Mouse (Mus musculus) urinary bladder, postnatal 25 days (tissue): ENCODE measurements around the gene Vezt.

Source experiments
- DNase-seq: peaks from one replicate; pipeline ENCODE4 v3.0.0; 2022; ENCODE audit warnings: low spot score

The Vezt gene

GRCm38 (mm10) chr10:93950991-93951390 is 84.6 kb downstream of the Vezt start:
- DNase-seq: no peak

- no peak for DNase-seq
These were observed 85.7 kb downstream of the Vezt start for GRCm38 (mm10) chr10:93949921-93950320.

DNA sequence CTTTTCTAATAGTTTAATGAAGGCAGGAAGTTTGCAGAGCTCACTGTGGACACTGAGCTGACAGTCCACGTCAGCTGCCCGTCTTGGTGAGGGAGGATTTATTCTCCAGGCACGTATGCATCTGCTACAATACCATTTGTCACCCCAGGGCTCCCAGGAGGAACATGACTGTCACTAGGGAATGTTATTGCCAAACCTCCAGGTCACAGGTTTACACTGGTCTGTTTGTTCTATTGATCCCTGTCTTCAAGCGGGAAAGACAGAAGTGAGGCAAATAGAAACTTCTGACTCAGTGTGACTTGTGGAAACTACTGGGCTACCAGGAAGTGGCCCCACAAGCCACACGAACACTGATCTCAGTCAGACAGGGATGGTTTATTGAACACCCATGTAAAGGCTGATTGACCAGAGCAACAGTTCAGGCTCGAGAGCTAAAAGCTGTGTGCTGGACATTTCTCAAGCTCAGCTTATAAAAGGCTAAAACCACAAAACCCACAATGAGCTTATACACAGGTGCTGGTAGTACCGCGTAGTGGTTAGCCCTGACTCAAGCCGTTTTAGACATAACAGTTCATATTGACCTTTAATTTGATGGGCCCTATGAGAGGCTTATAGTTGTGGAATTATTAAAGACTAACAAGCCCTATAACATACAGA is 89.6 kb downstream of the Vezt start:
- DNase-seq: no peak

DNA sequence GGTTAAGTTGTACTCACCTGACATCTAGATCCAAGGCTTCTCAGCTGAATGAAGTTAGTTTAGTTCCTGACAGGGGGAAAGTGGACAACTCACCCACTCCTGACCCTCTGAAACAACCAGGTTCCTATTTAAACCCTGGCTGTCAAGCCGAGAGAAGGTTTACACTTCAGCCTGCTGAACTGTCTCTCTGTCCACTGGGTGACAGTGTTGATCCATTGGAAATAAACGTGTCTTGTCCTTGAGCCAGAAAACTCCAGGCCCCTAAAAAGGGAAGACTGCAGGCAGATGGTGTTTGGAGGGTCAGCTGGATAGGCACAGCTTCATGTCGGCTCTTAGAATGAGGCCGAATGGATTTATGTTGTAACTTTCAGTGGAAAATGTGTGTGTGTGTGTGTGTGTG is 90.3 kb downstream of the Vezt start:
- DNase-seq: no peak

DNA sequence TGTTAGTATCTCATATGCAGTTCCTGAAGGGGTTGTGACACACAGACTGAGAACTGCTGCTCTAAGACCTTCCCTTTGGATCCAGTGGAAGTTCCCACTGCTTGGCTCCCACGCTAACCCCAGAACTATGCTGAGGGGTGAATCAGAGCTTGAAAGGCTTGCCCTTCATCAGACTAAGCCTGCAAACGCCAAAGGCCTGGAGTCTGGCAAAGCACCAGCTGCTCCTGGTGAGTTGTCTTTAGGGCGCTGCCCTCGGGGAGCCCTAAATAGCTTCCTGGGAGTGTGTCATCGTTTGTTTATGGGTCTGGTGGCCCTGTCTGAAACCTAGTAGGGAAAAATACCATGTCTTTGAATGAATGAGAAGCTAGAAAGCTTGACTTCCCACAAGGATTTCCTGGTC is 91.4 kb downstream of the Vezt start:
- DNase-seq: peak; percentile 10

DNA sequence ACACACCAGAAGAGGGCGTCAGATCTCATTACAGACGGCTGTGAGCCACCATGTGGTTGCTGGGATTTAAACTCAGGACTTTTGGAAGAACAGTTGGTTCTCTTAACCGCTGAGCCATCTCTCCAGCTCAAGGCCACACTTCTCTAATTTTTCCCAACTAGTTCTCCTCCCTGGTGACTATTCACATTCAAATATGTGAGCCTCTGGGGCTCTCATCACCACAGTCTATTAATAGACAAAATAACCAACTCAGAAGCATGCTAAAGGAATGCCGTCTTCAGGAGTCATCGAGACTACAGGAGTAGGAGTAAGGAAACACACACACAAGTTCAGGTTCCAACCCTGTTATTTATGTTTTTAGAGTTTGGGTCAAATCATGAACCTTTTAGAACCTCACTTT is 95.3 kb downstream of the Vezt start:
- no peak for DNase-seq

- DNase-seq: no peak
These were observed 95.9 kb downstream of the Vezt start for GRCm38 (mm10) chr10:93939676-93940075.

DNA sequence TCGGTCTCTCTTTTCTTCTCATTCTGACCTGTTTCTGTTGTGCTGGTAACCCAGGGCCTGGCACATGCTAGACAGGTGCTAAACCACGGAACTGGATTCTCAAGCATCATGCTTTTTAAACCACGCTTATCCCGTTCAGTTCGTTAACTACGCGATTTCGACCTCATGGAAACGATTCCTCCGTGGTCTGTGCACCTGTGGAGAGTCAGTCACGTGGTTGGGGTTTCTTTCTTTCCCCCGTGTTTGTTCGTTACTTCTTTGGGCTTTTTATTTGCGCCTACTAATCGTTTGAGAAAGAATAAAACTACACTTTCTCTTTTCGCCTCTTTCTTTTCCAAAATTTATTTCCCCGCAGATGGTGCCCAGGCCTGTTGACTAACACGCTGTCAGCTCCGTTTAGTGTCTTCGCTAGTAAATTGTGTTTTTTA is 96.8 kb downstream of the Vezt start:
- no peak for DNase-seq

GRCm38 (mm10) chr10:93933980-93934379 is 101.6 kb downstream of the Vezt start:
- DNase-seq: peak; percentile 15

DNA sequence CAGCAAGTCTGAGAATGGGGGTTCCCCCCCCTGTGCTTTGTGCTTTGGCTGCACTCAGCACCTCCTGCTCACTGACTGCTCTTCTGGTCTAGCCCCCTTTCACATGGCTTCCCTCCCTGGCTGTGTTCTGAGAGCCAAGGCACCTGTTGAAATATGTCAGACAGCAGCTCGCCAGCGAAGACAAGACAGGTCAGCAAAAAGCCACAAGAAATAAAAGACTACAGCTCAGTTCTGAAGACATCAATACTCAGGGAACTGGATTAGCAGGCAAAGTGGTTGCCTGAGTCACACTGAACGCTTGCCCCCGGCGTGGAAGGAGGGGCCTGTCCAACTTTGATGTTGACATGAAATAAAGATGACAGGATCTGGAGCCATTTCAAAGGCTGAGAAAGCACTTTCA is 102.8 kb downstream of the Vezt start:
- no peak for DNase-seq

DNA sequence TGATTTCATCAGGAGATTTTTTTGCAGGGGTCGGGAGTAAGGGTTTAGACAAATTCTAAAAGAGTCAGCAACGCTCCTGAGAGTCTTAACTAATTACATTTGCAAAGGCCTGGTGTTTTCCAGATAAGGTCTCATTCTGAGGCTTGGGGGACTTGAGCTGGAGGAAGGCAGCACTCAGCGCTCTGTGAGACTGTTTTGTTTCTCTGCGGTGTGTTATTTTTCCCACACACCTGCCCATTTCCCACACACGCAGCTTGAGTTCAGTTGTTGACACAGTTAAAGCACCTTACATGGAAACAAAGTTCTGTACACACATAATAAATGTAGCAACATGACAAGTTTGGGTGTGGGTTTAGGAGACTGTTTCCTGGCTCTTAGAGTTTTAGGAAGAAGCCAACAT is 103.6 kb downstream of the Vezt start:
- DNase-seq: no peak

GRCm38 (mm10) chr10:93931431-93931830 is 104.2 kb downstream of the Vezt start:
- no peak for DNase-seq

GRCm38 (mm10) chr10:93930236-93930824 is 105.3 kb downstream of the Vezt start:
- DNase-seq: no peak

DNA sequence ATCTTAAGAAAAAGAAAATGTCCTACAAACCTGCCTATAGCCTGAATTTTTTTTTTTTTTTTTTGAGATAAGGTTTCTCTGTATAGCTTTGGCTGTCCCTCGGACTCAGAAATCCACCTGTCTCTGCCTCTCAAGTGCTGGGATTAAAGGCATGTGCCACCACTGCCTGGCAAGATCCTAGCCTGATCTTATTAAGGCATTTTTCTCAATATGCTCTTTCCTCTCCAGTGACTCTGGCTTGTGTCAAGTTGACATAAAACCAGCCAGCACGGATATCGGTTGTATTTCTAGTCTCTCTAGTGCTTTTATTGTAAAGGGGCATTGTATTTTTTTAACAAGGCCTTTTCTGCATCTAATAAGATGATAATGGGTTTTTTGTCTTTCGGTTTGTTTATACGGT is 111.0 kb downstream of the Vezt start:
- DNase-seq: no peak

DNA sequence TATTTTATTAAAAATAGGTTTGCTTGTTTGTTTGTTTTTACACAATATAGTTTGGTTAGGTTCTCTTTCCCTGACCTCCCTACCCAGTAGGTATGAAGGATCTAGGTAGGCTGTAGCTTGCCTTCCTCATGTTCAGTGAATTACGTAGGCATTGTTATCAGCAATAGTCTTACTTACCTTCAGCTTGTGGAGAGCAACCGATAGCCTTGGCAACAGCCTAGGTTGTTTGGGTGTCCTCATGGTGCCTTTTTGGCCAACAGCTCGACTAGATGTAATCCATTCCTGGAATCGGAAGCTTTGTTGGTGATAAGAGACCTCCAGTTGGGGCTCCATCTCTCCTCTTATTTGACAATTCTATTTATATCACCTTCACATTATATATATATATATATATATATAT is 114.5 kb downstream of the Vezt start:
- no peak for DNase-seq

DNA sequence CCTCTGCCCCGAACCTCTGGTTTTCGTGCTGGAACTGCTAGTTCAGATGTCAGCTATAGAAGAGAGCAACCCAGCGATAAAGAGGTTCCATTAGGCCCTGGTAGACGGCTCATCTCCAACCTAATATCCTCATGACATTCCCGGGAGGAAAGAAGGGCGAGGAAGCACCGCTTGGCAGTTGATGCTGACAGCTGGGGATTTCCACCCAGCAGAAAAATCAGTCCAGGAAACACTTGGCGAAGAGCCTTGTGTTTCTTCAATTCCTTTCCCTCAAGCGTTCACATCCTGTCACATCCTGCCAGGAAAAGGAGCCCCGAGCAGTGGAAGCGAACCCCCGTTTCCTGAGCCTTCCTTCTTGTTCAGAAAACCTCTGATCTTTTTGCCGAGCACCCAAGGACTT is 116.4 kb downstream of the Vezt start:
- DNase-seq: no peak

DNA sequence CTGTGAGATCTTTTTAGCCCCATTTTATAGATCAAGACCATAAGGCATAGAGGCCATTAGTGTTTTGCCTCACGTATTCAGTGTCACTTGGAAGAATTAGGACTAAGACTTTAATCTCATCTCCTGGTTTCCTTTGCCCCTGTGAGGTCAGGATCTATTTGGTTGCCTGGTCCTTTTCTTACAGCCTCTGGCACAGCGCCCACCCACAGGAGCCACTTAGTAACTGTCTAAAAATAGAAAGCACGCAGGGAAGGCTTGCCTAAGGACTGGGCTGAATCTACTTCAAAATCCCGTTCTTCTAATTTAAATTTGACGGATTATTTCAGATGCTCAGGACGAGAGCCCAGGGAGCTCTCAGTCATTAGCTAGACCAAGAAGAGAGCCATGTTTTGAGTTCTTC is 116.9 kb downstream of the Vezt start:
- DNase-seq: no peak

- DNase-seq: no peak
These were observed 117.5 kb downstream of the Vezt start for GRCm38 (mm10) chr10:93918087-93918486.

GRCm38 (mm10) chr10:93916778-93917177 is 118.8 kb downstream of the Vezt start:
- DNase-seq: no peak

- DNase-seq: no peak
These were observed 119.9 kb downstream of the Vezt start for GRCm38 (mm10) chr10:93915531-93916275.

- DNase-seq: no peak
These were observed 122.1 kb downstream of the Vezt start for GRCm38 (mm10) chr10:93913525-93913924.

- DNase-seq: no peak
These were observed 122.7 kb downstream of the Vezt start for GRCm38 (mm10) chr10:93912917-93913316.

- no peak for DNase-seq
These were observed 123.3 kb downstream of the Vezt start for GRCm38 (mm10) chr10:93912136-93912855.
